Mouse (Mus musculus): ENCODE measurements around the gene Rnf213.
A peak's percentile ranks its signal among the peaks of the same experiment; 100 is the strongest.

Rnf213 gene

GRCm38 (mm10) chr11:119390271-119391231 lies 2.3 kb upstream of the Rnf213 start:
- DNase-seq (ENCODE audit: low spot score) = peak; percentile 75

GRCm38 (mm10) chr11:119391386-119392000 lies 1.4 kb upstream of the Rnf213 start:
- DNase-seq (ENCODE audit: low spot score) = no peak

- DNase-seq (ENCODE audit: low spot score) = peak; percentile 76
These were observed 792 bp upstream of the Rnf213 start for GRCm38 (mm10) chr11:119392001-119392614.

GRCm38 (mm10) chr11:119393483-119393804 lies 544 bp downstream of the Rnf213 start:
- DNase-seq (ENCODE audit: low spot score) = peak; percentile 27

DNA sequence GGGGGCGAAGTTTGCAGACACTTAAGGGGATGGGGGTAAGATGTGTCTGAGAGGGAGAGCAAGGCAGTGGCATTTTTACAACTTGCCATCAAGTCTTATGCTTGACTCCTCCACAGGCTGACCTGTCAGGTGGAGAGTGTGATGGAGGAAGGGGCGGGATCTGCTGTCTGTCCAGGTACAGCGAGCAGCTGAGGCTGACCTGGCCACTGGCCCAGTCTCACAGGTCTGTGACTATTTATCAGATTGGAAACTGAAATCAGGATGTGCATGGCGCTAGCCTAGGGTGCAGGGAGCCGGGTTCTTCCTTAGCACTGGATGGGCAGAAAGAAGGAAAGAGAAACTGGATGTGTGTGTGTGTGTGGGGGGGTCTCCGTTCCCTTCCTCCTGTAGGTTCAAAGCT lies 1.3 kb downstream of the Rnf213 start:
- DNase-seq (ENCODE audit: low spot score) = no peak

DNA sequence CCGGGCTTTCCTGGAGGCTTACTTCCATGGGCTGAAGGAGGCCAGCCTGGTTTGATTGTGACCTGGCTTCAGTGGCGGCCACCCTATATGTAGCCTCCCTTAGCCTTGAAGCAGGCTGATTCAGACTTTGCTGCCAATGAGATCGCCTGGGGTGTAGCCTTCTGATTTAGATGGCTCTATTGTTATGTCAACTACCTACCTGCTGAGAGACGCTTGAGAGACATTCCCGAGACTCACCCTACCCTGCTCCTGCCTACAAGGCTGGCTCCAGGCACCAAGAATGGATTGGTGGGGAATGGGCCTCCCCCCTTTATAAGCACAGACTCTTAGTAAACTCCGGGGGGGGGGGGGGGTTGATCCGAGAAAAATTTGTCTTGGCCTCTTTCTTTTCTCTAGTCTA lies 2.5 kb downstream of the Rnf213 start:
- no peak for DNase-seq (ENCODE audit: low spot score)

DNA sequence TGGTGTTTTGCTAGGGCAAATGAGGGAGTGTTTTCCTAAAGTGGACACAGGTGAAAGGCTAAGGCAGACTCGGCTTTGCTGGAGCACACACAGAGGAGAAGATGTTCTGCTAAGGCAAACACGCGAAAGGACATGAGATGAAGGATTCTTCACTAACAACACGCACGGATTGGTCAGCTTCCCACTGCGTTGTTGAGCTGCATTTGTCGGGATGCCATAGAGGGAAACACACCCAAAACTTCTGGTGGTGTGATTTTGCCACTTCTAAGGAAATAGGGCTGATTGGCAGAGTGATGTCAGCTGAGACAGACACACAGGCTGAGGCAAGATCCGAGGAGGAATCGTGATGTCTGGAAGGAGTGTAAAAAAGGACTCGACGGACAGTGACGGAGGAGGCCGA lies 3.0 kb downstream of the Rnf213 start:
- DNase-seq (ENCODE audit: low spot score) = no peak

- DNase-seq (ENCODE audit: low spot score) = no peak
These were observed 3.6 kb downstream of the Rnf213 start for GRCm38 (mm10) chr11:119396461-119396860.

DNA sequence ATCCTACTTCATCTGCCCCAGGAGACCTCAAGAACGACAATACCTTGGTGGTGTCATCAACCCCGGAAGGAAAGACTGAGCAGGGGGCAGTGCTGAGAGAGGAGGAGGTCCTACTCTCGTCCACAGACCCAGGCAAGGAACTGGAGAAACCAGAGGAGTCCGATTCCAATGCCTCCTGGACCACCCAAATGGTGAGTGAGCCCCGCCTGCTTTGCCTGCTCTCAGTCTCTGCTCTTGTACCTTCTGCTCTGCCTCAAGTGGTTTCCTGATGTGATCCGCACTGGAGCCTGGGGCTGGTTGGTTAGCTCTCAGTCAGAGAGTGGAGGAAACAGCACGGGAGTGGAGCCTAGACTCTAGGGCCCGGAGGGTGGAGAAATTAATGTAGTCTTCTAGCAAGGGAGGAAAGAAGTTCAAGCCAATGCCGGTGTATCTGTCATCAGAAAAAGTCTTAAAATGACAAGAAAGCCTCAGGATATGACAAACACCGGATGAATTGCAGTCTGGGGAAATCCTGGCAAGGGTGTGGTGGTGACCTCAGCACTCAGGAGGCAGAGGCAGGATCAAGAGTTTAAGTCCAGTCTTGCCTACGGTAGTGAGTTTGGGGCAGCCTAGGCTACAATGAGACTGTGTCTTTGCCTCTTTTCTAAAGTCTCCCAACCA lies 9.7 kb downstream of the Rnf213 start:
- DNase-seq (ENCODE audit: low spot score) = no peak

DNA sequence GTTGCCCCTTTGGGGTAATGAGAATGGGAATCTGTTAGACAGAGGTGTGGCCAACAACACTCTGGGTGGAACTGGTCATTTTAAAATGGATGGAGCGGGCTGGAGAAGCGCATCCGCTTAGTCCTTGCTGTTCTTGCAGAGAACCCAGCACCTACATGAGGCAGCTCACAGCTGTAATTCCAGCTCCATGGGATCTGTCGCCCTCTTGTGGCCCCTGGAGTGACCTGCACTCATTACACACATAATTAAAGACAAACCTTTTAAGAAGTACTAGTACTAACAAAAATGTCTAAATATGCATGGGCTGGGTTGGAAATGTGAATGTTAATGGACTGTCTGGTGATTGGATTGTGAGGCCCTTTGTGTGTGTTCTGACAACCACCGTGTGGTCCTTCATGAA lies 11.7 kb downstream of the Rnf213 start:
- DNase-seq (ENCODE audit: low spot score) = peak; percentile 28

DNA sequence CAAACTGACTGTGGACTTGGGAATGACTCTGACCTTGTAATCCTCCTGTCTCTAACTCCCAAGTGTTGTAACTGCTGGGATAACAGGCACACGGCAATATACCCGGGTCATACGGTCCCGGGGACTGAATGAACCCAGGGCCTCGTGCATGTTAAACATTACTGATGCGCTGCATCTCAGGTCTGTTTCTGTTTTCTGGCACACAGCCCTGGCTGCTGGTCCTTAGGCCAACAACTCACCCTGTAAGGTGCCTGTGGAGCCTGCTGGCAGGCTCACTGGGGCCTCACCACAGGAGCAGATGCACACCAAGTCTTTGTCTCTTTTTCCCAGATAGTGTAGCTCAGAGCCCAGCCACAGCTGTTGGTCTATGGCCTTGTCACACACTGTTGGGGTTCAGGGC lies 14.5 kb downstream of the Rnf213 start:
- DNase-seq (ENCODE audit: low spot score) = no peak

- DNase-seq (ENCODE audit: low spot score) = no peak
These were observed 15.1 kb downstream of the Rnf213 start for GRCm38 (mm10) chr11:119407977-119408376.

- no peak for DNase-seq (ENCODE audit: low spot score)
These were observed 26.6 kb downstream of the Rnf213 start for GRCm38 (mm10) chr11:119419327-119420118.

GRCm38 (mm10) chr11:119420426-119420825 lies 27.5 kb downstream of the Rnf213 start:
- DNase-seq (ENCODE audit: low spot score) = no peak

DNA sequence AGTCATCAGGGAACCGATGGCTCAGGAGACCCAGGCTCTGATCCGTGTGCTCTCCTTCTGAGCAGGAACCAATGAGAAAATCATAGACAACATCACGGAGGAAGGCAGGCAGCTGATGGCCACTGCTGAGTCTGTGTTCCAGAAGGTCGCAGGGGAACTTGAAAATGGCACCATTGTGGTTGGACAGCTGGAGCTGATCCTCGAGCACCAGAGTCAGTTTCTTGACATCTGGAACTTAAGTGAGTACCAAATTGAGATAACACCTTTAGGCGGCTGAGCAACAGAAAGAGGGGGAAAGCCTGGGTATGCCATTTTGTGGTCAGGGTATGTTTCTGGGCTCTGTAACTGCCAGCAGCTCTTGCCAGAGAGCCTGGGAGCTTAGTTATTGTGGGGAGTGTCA lies 34.5 kb downstream of the Rnf213 start:
- no peak for DNase-seq (ENCODE audit: low spot score)

DNA sequence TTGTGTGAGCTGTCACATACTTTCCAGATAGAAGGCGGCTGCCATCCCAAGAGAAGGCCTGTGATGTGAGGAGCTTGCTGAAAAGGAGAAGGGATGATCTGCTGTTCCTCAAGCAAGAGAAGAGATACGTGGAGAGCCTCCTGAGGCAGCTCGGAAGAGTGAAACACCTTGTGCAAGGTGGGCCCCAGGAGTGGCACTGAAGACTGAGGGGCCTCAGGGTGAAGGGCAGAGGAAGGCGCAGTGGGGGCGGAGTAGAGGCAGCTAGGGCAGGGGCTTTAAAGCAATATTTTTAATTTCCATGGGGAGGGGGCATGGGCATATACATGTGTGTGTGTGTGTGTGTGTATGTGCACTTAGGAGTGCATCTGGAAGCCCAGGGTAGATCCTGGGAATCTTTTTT lies 35.1 kb downstream of the Rnf213 start:
- no peak for DNase-seq (ENCODE audit: low spot score)

- DNase-seq (ENCODE audit: low spot score) = peak; percentile 36
These were observed 35.8 kb downstream of the Rnf213 start for GRCm38 (mm10) chr11:119428649-119429136.

DNA sequence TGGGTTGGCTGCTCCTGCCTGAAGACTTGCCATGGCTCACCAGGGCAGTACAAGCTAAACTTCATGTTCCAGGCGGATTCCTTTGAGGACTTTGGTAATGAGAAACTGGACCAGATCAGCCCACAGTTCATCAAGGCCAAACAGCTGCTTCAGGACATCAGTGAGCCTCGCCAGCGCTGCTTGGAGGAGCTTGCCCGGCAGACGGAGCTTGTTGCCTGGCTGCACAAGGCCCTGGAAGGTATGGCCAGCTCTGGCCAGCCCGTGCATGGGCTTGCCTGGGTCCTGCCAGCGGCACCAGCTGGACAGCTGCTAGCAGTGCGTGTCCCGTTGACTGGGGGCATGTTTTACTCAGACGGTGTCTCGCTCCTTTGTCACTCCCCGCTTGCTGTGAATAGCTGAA lies 38.6 kb downstream of the Rnf213 start:
- no peak for DNase-seq (ENCODE audit: low spot score)

DNA sequence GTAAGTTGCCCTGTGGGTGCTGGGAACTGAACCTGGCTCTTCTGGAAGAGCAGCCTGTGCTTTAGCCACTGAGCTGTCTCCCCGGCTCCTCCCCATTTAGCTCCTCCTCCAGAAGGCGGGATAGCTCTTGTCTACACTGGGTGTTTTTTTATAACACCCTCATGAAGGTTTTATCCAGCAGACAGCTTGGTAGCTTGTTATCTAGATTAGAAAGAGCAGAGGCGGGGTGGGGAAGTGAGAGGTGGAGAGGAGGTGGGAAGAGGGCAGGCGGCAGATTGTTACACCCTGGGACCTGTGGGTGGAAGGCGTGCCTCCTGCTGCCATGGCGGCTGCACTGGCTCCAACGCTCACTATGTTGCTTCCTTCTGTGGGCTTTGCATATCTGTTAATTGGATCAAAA lies 39.8 kb downstream of the Rnf213 start:
- no peak for DNase-seq (ENCODE audit: low spot score)

- no peak for DNase-seq (ENCODE audit: low spot score)
These were observed 41.4 kb downstream of the Rnf213 start for GRCm38 (mm10) chr11:119434316-119434715.
